Mouse (Mus musculus) heart, postnatal 10 days (tissue): Measurements from ENCODE around the gene Rhox2c. TPM values are rescaled to one million over a fixed set of nuclear protein-coding genes. Genes with fewer than 3 reads are reported as not detected.
"Not testable (repeated sequence)": the region's sequence is repeated elsewhere in the genome, so short reads cannot be mapped to it uniquely, and the experiment has no call there.

Source experiments
- DNase-seq, 2 experiments: peaks; one replicate each; pipeline ENCODE4 v3.0.0; 2021
- intact Hi-C: fragments of 180-260 bp; cut with DNase I; formaldehyde crosslinking; loops from one replicate; pipeline ENCODE4 v1.15.1; 2025
- total RNA-seq, 2 experiments: library from RNA; stranded (reverse); gene quantifications; 2 replicates each; pipeline ENCODE4 v1.2.3; 2021

Rhox2c gene
- total RNA-seq, result not detected

DNA sequence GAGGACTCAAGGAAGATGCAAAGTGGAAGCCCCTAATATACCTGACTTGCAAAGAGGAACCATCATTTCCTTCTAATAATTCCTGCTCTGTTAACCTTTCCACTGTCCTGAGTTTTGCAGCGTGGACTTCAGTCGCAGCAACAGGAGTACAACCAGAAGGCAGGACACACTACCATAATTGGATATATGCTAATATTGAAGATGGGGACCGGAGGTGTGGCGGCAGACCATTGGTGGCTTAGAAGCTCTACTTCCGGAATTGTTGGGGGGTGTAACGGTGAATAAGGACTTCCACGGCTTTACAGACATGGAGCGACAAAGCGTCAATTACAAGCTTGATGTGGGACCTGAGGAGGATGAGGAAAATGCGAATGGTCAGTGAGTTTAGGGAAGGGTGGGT lies at the start of gene Rhox2c:
TSS of gene Rhox2c (plus strand) at position 301 of the 400 bp plus-strand sequence.
- intact Hi-C loops, DNase-seq: not testable (repeated sequence)

DNA sequence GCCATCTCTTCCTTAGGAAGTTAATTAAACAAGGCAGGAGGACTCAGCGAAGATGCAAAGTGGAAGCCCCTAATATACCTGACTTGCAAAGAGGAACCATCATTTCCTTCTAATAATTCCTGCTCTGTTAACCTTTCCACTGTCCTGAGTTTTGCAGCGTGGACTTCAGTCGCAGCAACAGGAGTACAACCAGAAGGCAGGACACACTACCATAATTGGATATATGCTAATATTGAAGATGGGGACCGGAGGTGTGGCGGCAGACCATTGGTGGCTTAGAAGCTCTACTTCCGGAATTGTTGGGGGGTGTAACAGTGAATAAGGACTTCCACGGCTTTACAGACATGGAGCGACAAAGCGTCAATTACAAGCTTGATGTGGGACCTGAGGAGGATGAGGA lies 41.7 kb upstream of the Rhox2c start, which contains the start of gene Rhox2b:
TSS of gene Rhox2b (plus strand) at position 301 of the 400 bp plus-strand sequence.
- intact Hi-C loops, DNase-seq: not testable (repeated sequence)

DNA sequence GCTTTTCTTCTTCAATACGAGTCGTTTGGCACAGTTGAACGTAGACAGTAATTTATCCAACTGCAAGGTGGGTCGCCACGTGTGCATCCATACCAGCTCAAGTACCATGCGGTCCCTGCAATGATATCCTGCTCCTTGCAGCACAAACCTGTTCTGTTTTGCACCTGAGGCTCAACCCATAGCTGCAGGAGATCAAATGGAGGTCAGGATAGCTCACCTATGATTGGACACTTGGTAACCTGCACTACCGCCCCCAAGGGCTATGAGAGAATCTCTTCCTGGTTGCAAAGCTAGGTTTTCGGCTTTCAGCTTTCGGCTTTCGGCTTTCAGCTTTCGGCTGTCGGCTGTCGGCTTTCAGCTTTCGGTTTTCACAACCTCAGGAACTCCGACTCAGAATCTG lies 21.3 kb upstream of the Rhox2c start, which contains the start of gene Rhox4b:
TSS of gene Rhox4b (plus strand) at position 301 of the 400 bp plus-strand sequence.
- intact Hi-C loops, DNase-seq: not testable (repeated sequence)

DNA sequence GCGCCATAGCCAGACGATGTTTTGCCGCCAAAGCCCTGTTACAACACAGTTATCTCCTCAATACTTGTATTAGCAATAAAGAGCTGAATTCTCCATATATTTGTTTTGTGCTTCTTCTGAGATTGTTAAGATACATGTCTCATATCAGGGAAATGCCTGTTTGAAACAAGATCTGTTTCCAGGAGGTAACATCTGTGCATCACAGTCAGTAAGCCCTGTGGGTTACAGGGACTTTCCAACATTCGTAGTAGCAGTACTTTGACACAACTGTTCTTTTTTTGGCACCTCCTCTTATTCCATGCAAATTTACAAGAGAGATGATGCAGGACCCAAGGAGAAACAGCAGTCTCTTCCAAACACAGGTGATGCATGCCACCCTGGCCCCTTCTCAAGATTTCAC lies 4.8 kb downstream of the Rhox2c start, which contains the start of gene Rhox3c:
TSS of gene Rhox3c (plus strand) at position 301 of the 400 bp plus-strand sequence.
- intact Hi-C loops, DNase-seq: not testable (repeated sequence)

DNA sequence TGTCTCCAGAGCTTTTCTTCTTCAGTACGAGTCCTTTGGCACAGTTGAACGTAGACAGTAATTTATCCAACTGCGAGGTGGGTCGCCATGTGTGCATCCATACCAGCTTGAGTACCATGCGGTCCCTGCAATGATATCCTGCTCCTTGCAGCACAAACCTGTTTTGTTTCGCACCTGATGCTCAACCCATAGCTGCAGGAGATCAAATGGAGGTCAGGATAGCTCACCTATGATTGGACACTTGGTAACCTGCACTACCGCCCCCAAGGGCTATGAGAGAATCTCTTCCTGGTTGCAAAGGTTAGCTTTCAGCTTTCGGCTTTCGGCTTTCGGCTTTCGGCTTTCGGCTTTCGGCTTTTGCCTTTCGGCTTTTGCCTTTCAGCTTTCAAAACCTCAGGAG lies 26.6 kb downstream of the Rhox2c start, which contains the start of gene Rhox4c:
TSS of gene Rhox4c (plus strand) at position 301 of the 400 bp plus-strand sequence.
- intact Hi-C loops, result not testable (repeated sequence)

DNA sequence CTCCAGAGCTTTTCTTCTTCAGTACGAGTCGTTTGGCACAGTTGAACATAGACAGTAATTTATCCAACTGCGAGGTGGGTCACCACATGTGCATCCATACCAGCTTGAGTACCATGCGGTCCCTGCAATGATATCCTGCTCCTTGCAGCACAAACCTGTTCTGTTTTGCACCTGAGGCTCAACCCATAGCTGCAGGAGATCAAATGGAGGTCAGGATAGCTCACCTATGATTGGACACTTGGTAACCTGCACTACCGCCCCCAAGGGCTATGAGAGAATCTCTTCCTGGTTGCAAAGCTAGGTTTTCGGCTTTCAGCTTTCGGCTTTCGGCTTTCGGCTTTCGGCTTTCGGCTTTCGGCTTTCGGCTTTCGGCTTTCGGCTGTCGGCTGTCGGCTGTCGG lies 60.6 kb downstream of the Rhox2c start, which contains the start of gene Rhox4d:
TSS of gene Rhox4d (plus strand) at position 301 of the 400 bp plus-strand sequence.
- DNase-seq, intact Hi-C loops: not testable (repeated sequence)

More for the DNA sequence above, 26.6 kb downstream of the Rhox2c start, which contains the start of gene Rhox4c:
- DNase-seq, result not testable (repeated sequence)

Other genes starting within 250 kb of the Rhox2c start
- not detected for gene Gm9, start 242.6 kb upstream of the Rhox2c start, total RNA-seq
- gene Rhox1, start 231.4 kb upstream of the Rhox2c start, total RNA-seq, result not detected
- not detected for gene Rhox2a, start 208.7 kb upstream of the Rhox2c start, total RNA-seq
- gene Rhox3a, start 203.8 kb upstream of the Rhox2c start, total RNA-seq, result not detected
- not detected for gene Rhox4a, start 188.3 kb upstream of the Rhox2c start, total RNA-seq
- not detected for gene Rhox3a2, start 73.7 kb upstream of the Rhox2c start, total RNA-seq
- not detected for gene Rhox4a2, start 62.8 kb upstream of the Rhox2c start, total RNA-seq
- gene Rhox2b, start 41.6 kb upstream of the Rhox2c start, total RNA-seq, result not detected
- gene Rhox4b, start 21.2 kb upstream of the Rhox2c start, total RNA-seq, result not detected
- gene Rhox3c, start 4.9 kb downstream of the Rhox2c start, total RNA-seq, result not detected
- not detected for gene Rhox4c, start 26.7 kb downstream of the Rhox2c start, total RNA-seq
- gene Rhox2d, start 39.7 kb downstream of the Rhox2c start, total RNA-seq, result not detected
- gene Rhox4d, start 60.7 kb downstream of the Rhox2c start, total RNA-seq, result not detected
- not detected for gene Rhox2e, start 76.8 kb downstream of the Rhox2c start, total RNA-seq
- gene Rhox3e, start 88.3 kb downstream of the Rhox2c start, total RNA-seq, result not detected
- not detected for gene Rhox4e, start 103.7 kb downstream of the Rhox2c start, total RNA-seq
- not detected for gene Rhox2f, start 117.7 kb downstream of the Rhox2c start, total RNA-seq
- not detected for gene Rhox3f, start 127.3 kb downstream of the Rhox2c start, total RNA-seq
- not detected for gene Rhox4f, start 154.0 kb downstream of the Rhox2c start, total RNA-seq
- gene Rhox3g, start 174.9 kb downstream of the Rhox2c start, total RNA-seq, result not detected
- gene Rhox2g, start 189.8 kb downstream of the Rhox2c start, total RNA-seq, result not detected
- not detected for gene Rhox4g, start 197.6 kb downstream of the Rhox2c start, total RNA-seq
- gene Rhox3h, start 215.1 kb downstream of the Rhox2c start, total RNA-seq, result not detected
- gene Rhox2h, start 219.6 kb downstream of the Rhox2c start, total RNA-seq, result not detected